In genomic region chr1:181901706-181902373, GRCm38 (mm10) we compare ENCODE assay signal across 22 mouse cellular contexts. TPM values are rescaled to one million over a fixed set of nuclear protein-coding genes. Genes with fewer than 3 reads are reported as not detected.
DNase-seq lines count a peak whose midpoint lies in the region; ATAC-seq and TF ChIP-seq lines count a peak whose summit lies in the region.
"Had no signal": no experiment of that assay in that cellular context is flagged by ENCODE, and none has a peak within 500 bp of the region (broad histone marks: within the 10 kb centered on the region; RNA-seq: fewer than 3 reads in every experiment).

No protein-coding gene starts in this region.

- no peaks in the 10 kb centered on the region for H3K9me3 ChIP-seq in heart, embryonic 10.5 days
- H3K9me3 ChIP-seq in ES-Bruce4 (replicated peaks; ENCODE audit: control insufficient read depth, insufficient read depth, low read length, poor library complexity, severe bottlenecking), result no peaks in the 10 kb centered on the region
- H3K9me3 ChIP-seq in midbrain, embryonic 15.5 days, result no peaks in the 10 kb centered on the region
- H3K9me3 ChIP-seq: forebrain, embryonic 15.5 days; G1E; heart, embryonic 13.5 days; hindbrain, embryonic 12.5 days had no signal

- intact Hi-C loops in heart, postnatal 36 days (cut with DNase I), result no loop called here

- peak; percentile 55 for DNase-seq in heart, embryonic 10.5 days (ENCODE audit: low spot score)
- DNase-seq in heart, postnatal 36 days, result no peak
- DNase-seq in brain, embryonic 14.5 days (ENCODE audit: low read depth), result peak; percentile 59
- DNase-seq in spleen, postnatal 4 days (ENCODE audit: low spot score in 2 of 2), result no peak
- DNase-seq in layer of hippocampus, postnatal 36 days, result no peak
- DNase-seq: adrenal gland, postnatal 14 days; cerebellum, adult 18-20 months; cerebellum, adult 9-11 months; cerebellum, postnatal 36 days; gastrocnemius, postnatal 10 days; heart, adult 2 months; heart, postnatal 4 days had no signal

- no peak overlapping the region for H3K9ac ChIP-seq in ES-Bruce4 (ENCODE audit: low read depth, poor library complexity, severe bottlenecking)
- no peak overlapping the region for H3K9ac ChIP-seq in midbrain, embryonic 15.5 days
- H3K9ac ChIP-seq: forebrain, embryonic 15.5 days; heart, embryonic 13.5 days; hindbrain, embryonic 12.5 days had no signal

- no peak for TF ChIP-seq EP300 in ES-Bruce4 (IDR thresholded peaks at IDR 0.05; ENCODE audit: insufficient read depth, low read depth, low read length)

- WGBS in heart, embryonic 10.5 days, result 81% methylated on average over 11 of the region's 11 CpGs
- WGBS in midbrain, embryonic 15.5 days, result 27% methylated on average over 11 of the region's 11 CpGs

- TF ChIP-seq POLR2A in ES-Bruce4 (IDR thresholded peaks at IDR 0.05; ENCODE audit: insufficient read depth, low read length), result no peak
- TF ChIP-seq POLR2A in brain, embryonic 14.5 days (IDR thresholded peaks at IDR 0.05; ENCODE audit: borderline replicate concordance, extremely low read depth, insufficient read depth, insufficient read length, poor library complexity, severe bottlenecking), result no peak

- H3K27ac ChIP-seq in heart, embryonic 10.5 days, result no peak overlapping the region
- peak overlapping the region; percentile 60 for H3K27ac ChIP-seq in ES-Bruce4 (ENCODE audit: insufficient read depth, low read length)
- H3K27ac ChIP-seq in midbrain, embryonic 15.5 days, result peak overlapping the region; percentile 34; the same call in 1 of the 2 replicates
- H3K27ac ChIP-seq: forebrain, embryonic 15.5 days; heart, adult 2 months; hindbrain, embryonic 12.5 days had no signal

- H3K4me3 ChIP-seq in heart, embryonic 10.5 days, result no peak overlapping the region
- no peak overlapping the region for H3K4me3 ChIP-seq in ES-Bruce4 (ENCODE audit: low read depth, low read length)
- no peak overlapping the region for H3K4me3 ChIP-seq in midbrain, embryonic 15.5 days
- H3K4me3 ChIP-seq: forebrain, embryonic 15.5 days; heart, adult 2 months; heart, embryonic 13.5 days; hindbrain, embryonic 12.5 days had no signal

- H3K4me2 ChIP-seq in midbrain, embryonic 15.5 days, result no peak overlapping the region
- H3K4me2 ChIP-seq: forebrain, embryonic 15.5 days; heart, embryonic 13.5 days; hindbrain, embryonic 12.5 days had no signal

- peaks cover 42% of the 10 kb centered on the region for H3K36me3 ChIP-seq in heart, embryonic 10.5 days
- peaks cover 41% of the 10 kb centered on the region for H3K36me3 ChIP-seq in ES-Bruce4 (ENCODE audit: control insufficient read depth, insufficient read depth, low read length, poor library complexity, severe bottlenecking)
- peaks cover 16% of the 10 kb centered on the region; the same call in 1 of the 2 replicates for H3K36me3 ChIP-seq in midbrain, embryonic 15.5 days (replicated peaks)
- H3K36me3 ChIP-seq: G1E had no signal

- no peak for TF ChIP-seq CTCF in ES-Bruce4 (IDR thresholded peaks at IDR 0.05; ENCODE audit: low read depth, low read length)
- TF ChIP-seq CTCF in brain, embryonic 14.5 days (IDR thresholded peaks at IDR 0.05; ENCODE audit: borderline replicate concordance, extremely low read depth, insufficient read depth, insufficient read length), result no peak

- peaks cover 17% of the 10 kb centered on the region for H3K4me1 ChIP-seq in heart, embryonic 10.5 days
- H3K4me1 ChIP-seq in ES-Bruce4 (ENCODE audit: control insufficient read depth, insufficient read depth, low read length), result peaks cover 2% of the 10 kb centered on the region
- peaks cover 10% of the 10 kb centered on the region; the same call in 1 of the 2 replicates for H3K4me1 ChIP-seq in midbrain, embryonic 15.5 days
- H3K4me1 ChIP-seq: forebrain, embryonic 15.5 days; hindbrain, embryonic 12.5 days had no signal

- H3K27me3 ChIP-seq in heart, embryonic 10.5 days (ENCODE audit: insufficient read depth, poor library complexity, severe bottlenecking), result no peaks in the 10 kb centered on the region
- no peaks in the 10 kb centered on the region for H3K27me3 ChIP-seq in ES-Bruce4 (ENCODE audit: control insufficient read depth, insufficient read depth, low read length, poor library complexity, severe bottlenecking)
- no peaks in the 10 kb centered on the region for H3K27me3 ChIP-seq in midbrain, embryonic 15.5 days (replicated peaks)
- H3K27me3 ChIP-seq: forebrain, embryonic 15.5 days; heart, embryonic 13.5 days; hindbrain, embryonic 12.5 days; Patski had no signal

- ATAC-seq in midbrain, embryonic 15.5 days (replicated peaks), result 0 out of 2 replicates have a peak, but pooled peaks have one; percentile 37
- ATAC-seq: activated CD4-positive, CD25-positive, alpha-beta regulatory T cell, adult 4 months; forebrain, embryonic 15.5 days; hindbrain, embryonic 16.5 days; inflammation-experienced regulatory T-cells, adult 6 months; Patski had no signal

RNA-seq across cellular contexts. Expression of gene Lbr, which starts 59.0 kb away (rescaled TPM):
- 126 and 128 TPM in 2 replicates for polyA plus RNA-seq in heart, embryonic 10.5 days (2016; fragmentation: Nextera tagmentation; extraction: Ambion mirVana)
- total RNA-seq in heart, postnatal 36 days (2021), result 10 to 100 TPM; 24.5 to 27.8 TPM
- 335 and 343 TPM in 2 replicates for polyA plus RNA-seq in ES-Bruce4 (2011; ENCODE audit: insufficient read depth, insufficient read length, low read depth, missing spikeins)
- polyA plus RNA-seq in brain, embryonic 14.5 days (2012; rRNA removed), result 24.0 and 31.2 TPM in 2 replicates
- 27.9 and 32.1 TPM in 2 replicates for polyA plus RNA-seq in midbrain, embryonic 15.5 days (2015; fragmentation: Nextera tagmentation; extraction: Ambion mirVana)
- 10 to 100 TPM; 10.3 to 18.0 TPM for total RNA-seq in layer of hippocampus, postnatal 36 days (2021)

Comparison
In these comparisons a context has a peak if more than half of its experiments do, and no peak if none do; other contexts are left out.
1. DNase-seq: peak in heart, embryonic 10.5 days (single experiment) and brain, embryonic 14.5 days (single experiment); none in heart, postnatal 36 days (0 of 2), spleen, postnatal 4 days (0 of 2) and layer of hippocampus, postnatal 36 days (0 of 2).